Mouse (Mus musculus) lung, postnatal 0 days (tissue): ENCODE data around the gene Srsf9. TPM values are rescaled to one million over a fixed set of nuclear protein-coding genes. Genes with fewer than 3 reads are reported as not detected.
"Not testable (repeated sequence)": the region's sequence is repeated elsewhere in the genome, so short reads cannot be mapped to it uniquely, and the experiment has no call there.

Experiments
- ATAC-seq: fragments of 200-750 bp; cut with Nextera tagmentation; 2 replicates; pipeline ENCODE4 v1.8.0; 2017; ENCODE audit warnings: moderate library complexity
- DNase-seq: peaks from one replicate; pipeline ENCODE4 v3.0.0-alpha.2; 2016; ENCODE audit warnings: low spot score
- H3K27ac ChIP-seq: fragments of 300-500 bp; sonication (generic); 2 replicates; pipeline ENCODE4 v1.5.1; 2014; ENCODE audit warnings: antibody characterized with exemption, mild to moderate bottlenecking, low read length, mixed read lengths
- H3K27me3 ChIP-seq: fragments of 300-500 bp; sonication (generic); replicated peaks from 2 replicates; pipeline ENCODE4 v1.6.1; 2014; ENCODE audit warnings: low read length, mixed read lengths; ENCODE audit not compliant: insufficient read depth
- H3K36me3 ChIP-seq: fragments of 300-500 bp; sonication (generic); 2 replicates; pipeline ENCODE4 v1.6.1; 2014; ENCODE audit warnings: low read length, mixed read lengths; ENCODE audit not compliant: insufficient read depth
- H3K4me1 ChIP-seq: fragments of 300-500 bp; sonication (generic); 2 replicates; pipeline ENCODE4 v1.6.1; 2014; ENCODE audit warnings: antibody characterized with exemption, low read depth, low read length, mixed read lengths; ENCODE audit not compliant: insufficient read depth
- H3K4me2 ChIP-seq: fragments of 300-500 bp; sonication (generic); replicated peaks from 2 replicates; pipeline ENCODE4 v1.6.1; 2014; ENCODE audit warnings: low read depth, mild to moderate bottlenecking, low read length, moderate library complexity, mixed read lengths
- H3K4me3 ChIP-seq: fragments of 300-500 bp; sonication (generic); 2 replicates; pipeline ENCODE4 v1.5.1; 2014; ENCODE audit warnings: low read depth, low read length
- H3K9ac ChIP-seq: fragments of 300-500 bp; sonication (generic); replicated peaks from 2 replicates; pipeline ENCODE4 v1.6.1; 2014; ENCODE audit warnings: low read depth, mild to moderate bottlenecking
- H3K9me3 ChIP-seq: fragments of 300-500 bp; sonication (generic); 2 replicates; pipeline ENCODE4 v1.6.1; 2016; ENCODE audit warnings: low read length, mixed read lengths
- CTCF ChIP-seq: IDR thresholded peaks from 2 replicates; pipeline ENCODE4 v1.5.1; 2016; ENCODE audit warnings: antibody characterized with exemption, mild to moderate bottlenecking
- EP300 ChIP-seq: IDR thresholded peaks from 2 replicates; pipeline ENCODE4 v1.6.1; 2016; ENCODE audit warnings: antibody characterized with exemption, mild to moderate bottlenecking, control low read depth
- WGBS: fragments of 180-500 bp; shearing (Covaris S2); extraction: QIAGEN DNeasy Blood & Tissue Kit; methylation state at CpG from one replicate; pipeline ENCODE4 v1.1.7; 2014; 5-methylcytosine and 5-hydroxymethylcytosine counted together
- polyA plus RNA-seq: library from polyadenylated mRNA; unstranded; fragments of >200 nt; fragmentation: Nextera tagmentation; extraction: Ambion mirVana; gene quantifications from 2 replicates; pipeline ENCODE4 v1.2.1, GENCODE M21; 2015

Srsf9 gene
- polyA plus RNA-seq, 1 experiment from 2014 or later = 140 TPM

GRCm38 (mm10) chr5:115362819-115363714 is 36.1 kb downstream of the Srsf9 start:
- Histone ChIP-seq H3K4me1 (no peaks in the 10 kb centered on the region), H3K4me2 (no peak overlapping the region), H3K27me3 (no peaks in the 10 kb centered on the region), H3K9ac (no peak overlapping the region), H3K36me3 (no peaks in the 10 kb centered on the region), H3K9me3 (no peaks in the 10 kb centered on the region), H3K4me3 (no peak overlapping the region), H3K27ac (no peak overlapping the region)
- 12% methylated on average over 18 of the region's 19 CpGs for WGBS
- ATAC-seq (no peak), DNase-seq (no peak)
- TF ChIP-seq EP300 (no peak), CTCF (no peak)

GRCm38 (mm10) chr5:115364782-115365181 is 37.8 kb downstream of the Srsf9 start:
- Histone ChIP-seq H3K9me3 (no peaks in the 10 kb centered on the region), H3K4me1 (no peaks in the 10 kb centered on the region), H3K27me3 (no peaks in the 10 kb centered on the region), H3K9ac (no peak overlapping the region), H3K4me2 (no peak overlapping the region), H3K36me3 (no peaks in the 10 kb centered on the region), H3K4me3 (no peak overlapping the region), H3K27ac (no peak overlapping the region)
- DNase-seq (no peak), ATAC-seq (no peak)
- 71% methylated on average over 4 of the region's 4 CpGs for WGBS
- no peak for TF ChIP-seq EP300

- no peak for DNase-seq
- no peaks in the 10 kb centered on the region for H3K4me1 ChIP-seq
- ATAC-seq = no peak
- 34% methylated on average over 9 of the region's 9 CpGs for WGBS
- H3K27me3 ChIP-seq = peaks cover 4% of the 10 kb centered on the region; the same call in 1 of the 2 replicates
- H3K4me2 ChIP-seq = no peak overlapping the region
- no peak overlapping the region for H3K4me3 ChIP-seq
- no peaks in the 10 kb centered on the region for H3K9me3 ChIP-seq
- TF ChIP-seq CTCF (no peak), EP300 (no peak)
- H3K36me3 ChIP-seq = no peaks in the 10 kb centered on the region
- no peak overlapping the region for H3K27ac ChIP-seq
- H3K9ac ChIP-seq = no peak overlapping the region
Observed at GRCm38 (mm10) chr5:115371736-115372135, 44.8 kb downstream of the Srsf9 start.

- no peak overlapping the region for H3K4me3 ChIP-seq
- TF ChIP-seq EP300 = no peak
- TF ChIP-seq CTCF = no peak
- WGBS = 27% methylated on average over 26 of the region's 26 CpGs
- H3K36me3 ChIP-seq = no peaks in the 10 kb centered on the region
- H3K27me3 ChIP-seq = peaks cover 4% of the 10 kb centered on the region; the same call in 1 of the 2 replicates
- H3K4me1 ChIP-seq = no peaks in the 10 kb centered on the region
- H3K9ac ChIP-seq = no peak overlapping the region
- ATAC-seq = no peak
- DNase-seq = no peak
- 0 out of 2 replicates have a peak overlapping the region, but pooled peaks have one; percentile 32 for H3K4me2 ChIP-seq
- H3K27ac ChIP-seq = no peak overlapping the region
- no peaks in the 10 kb centered on the region for H3K9me3 ChIP-seq
Observed at GRCm38 (mm10) chr5:115373441-115374203, 46.6 kb downstream of the Srsf9 start.

- 0 out of 2 replicates have a peak overlapping the region, but pooled peaks have one; percentile 32 for H3K4me2 ChIP-seq
- H3K9me3 ChIP-seq = no peaks in the 10 kb centered on the region
- no peaks in the 10 kb centered on the region for H3K36me3 ChIP-seq
- no peak for TF ChIP-seq EP300
- TF ChIP-seq CTCF = no peak
- no peak overlapping the region for H3K4me3 ChIP-seq
- no peak for DNase-seq
- no peaks in the 10 kb centered on the region for H3K4me1 ChIP-seq
- H3K27ac ChIP-seq = no peak overlapping the region
- no peak for ATAC-seq
- WGBS = 26% methylated on average over 11 of the region's 11 CpGs
- peaks cover 4% of the 10 kb centered on the region; the same call in 1 of the 2 replicates for H3K27me3 ChIP-seq
- H3K9ac ChIP-seq = no peak overlapping the region
Observed at GRCm38 (mm10) chr5:115374204-115374820, 47.3 kb downstream of the Srsf9 start.

GRCm38 (mm10) chr5:115375436-115375835 is 48.5 kb downstream of the Srsf9 start:
- ATAC-seq (no peak), DNase-seq (no peak)
- Histone ChIP-seq H3K36me3 (no peaks in the 10 kb centered on the region), H3K4me2 (no peak overlapping the region), H3K27me3 (peaks cover 4% of the 10 kb centered on the region; the same call in 1 of the 2 replicates), H3K9ac (no peak overlapping the region), H3K4me3 (no peak overlapping the region), H3K4me1 (no peaks in the 10 kb centered on the region), H3K27ac (no peak overlapping the region), H3K9me3 (no peaks in the 10 kb centered on the region)
- 69% methylated on average over 2 of the region's 2 CpGs for WGBS
- TF ChIP-seq EP300 (no peak), CTCF (0 out of 2 replicates have a peak, but pooled peaks have one; percentile 13)

- H3K9me3 ChIP-seq, H3K4me3 ChIP-seq, H3K4me1 ChIP-seq, DNase-seq, H3K4me2 ChIP-seq, ATAC-seq, H3K27ac ChIP-seq, H3K36me3 ChIP-seq, H3K9ac ChIP-seq, H3K27me3 ChIP-seq: not testable (repeated sequence)
- 59% methylated on average over 2 of the region's 2 CpGs for WGBS
Observed at GRCm38 (mm10) chr5:115378882-115379281, 51.9 kb downstream of the Srsf9 start.
